Comparison of ENCODE assay signal across 15 mouse cellular contexts in the genomic region with DNA sequence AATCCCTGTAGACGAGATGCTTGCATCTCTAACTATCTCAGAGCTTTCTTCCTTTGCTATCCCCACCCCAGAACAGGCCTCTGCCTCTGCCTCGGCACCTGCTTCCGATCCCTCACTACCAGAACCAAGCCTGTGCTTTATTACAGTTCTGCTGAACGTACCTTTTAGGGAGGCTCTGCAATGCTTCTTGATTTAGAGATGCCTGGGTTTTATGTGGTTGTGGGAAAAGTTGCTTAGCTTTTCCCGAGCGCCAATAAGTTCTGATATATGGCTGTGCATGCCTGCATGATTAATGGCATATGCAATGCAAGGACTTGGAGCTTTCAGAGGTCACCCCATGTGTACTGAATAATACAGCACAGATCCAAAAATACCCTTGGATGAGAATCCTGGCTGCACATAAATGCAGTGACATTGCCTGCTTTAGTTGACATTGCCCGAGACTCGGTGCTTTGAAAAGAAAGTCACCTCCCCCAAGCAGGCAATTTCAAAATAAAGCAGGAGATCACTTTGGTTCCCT.
DNase-seq lines count a peak whose midpoint lies in the region; ATAC-seq and TF ChIP-seq lines count a peak whose summit lies in the region.
"Had no signal": no experiment of that assay in that cellular context is flagged by ENCODE, and none has a peak within 500 bp of the region (broad histone marks: within the 10 kb centered on the region; RNA-seq: fewer than 3 reads in every experiment).

No protein-coding gene starts in this region.

- 47% methylated on average over 8 of the region's 8 CpGs for WGBS in hindbrain, embryonic 11.5 days
- WGBS in midbrain, embryonic 14.5 days: 28% methylated on average over 8 of the region's 8 CpGs

- H3K9ac ChIP-seq in hindbrain, embryonic 11.5 days (ENCODE audit: low read depth, low read length): no peak overlapping the region
- H3K9ac ChIP-seq in midbrain, embryonic 14.5 days (replicated peaks; ENCODE audit: low read length): 0 out of 2 replicates have a peak overlapping the region, but pooled peaks have one; percentile 9
- H3K9ac ChIP-seq: limb, embryonic 13.5 days had no signal

- no peak for TF ChIP-seq POLR2A in cortical plate, adult 2 months (IDR thresholded peaks at IDR 0.05; ENCODE audit: extremely low read depth, insufficient read depth, low read length)

- H3K4me2 ChIP-seq in hindbrain, embryonic 11.5 days (replicated peaks; ENCODE audit: low read depth, low read length): no peak overlapping the region
- no peak overlapping the region for H3K4me2 ChIP-seq in midbrain, embryonic 14.5 days (ENCODE audit: low read length)
- H3K4me2 ChIP-seq: limb, embryonic 13.5 days had no signal

- no peak for TF ChIP-seq CTCF in cortical plate, adult 2 months (IDR thresholded peaks at IDR 0.05; ENCODE audit: extremely low read depth, insufficient read depth, low read length)

- ATAC-seq in hindbrain, embryonic 11.5 days (ENCODE audit: low FRiP score): peak; percentile 57; the same call in 1 of the 2 replicates
- ATAC-seq in midbrain, embryonic 14.5 days (ENCODE audit: low FRiP score, low TSS enrichment): no peak

- no peaks in the 10 kb centered on the region for H3K36me3 ChIP-seq in hindbrain, embryonic 11.5 days (ENCODE audit: control insufficient read depth, insufficient read depth, low read length)
- no peaks in the 10 kb centered on the region for H3K36me3 ChIP-seq in midbrain, embryonic 14.5 days (ENCODE audit: control insufficient read depth, insufficient read depth, low read length)
- H3K36me3 ChIP-seq: limb, embryonic 13.5 days had no signal

- peak; percentile 9 to 49 for DNase-seq in heart, adult 18-20 months
- no peak for DNase-seq in heart, postnatal 4 days
- no peak for DNase-seq in hindbrain, embryonic 11.5 days (ENCODE audit: low spot score)
- DNase-seq in midbrain, embryonic 14.5 days: no peak
- no peak for DNase-seq in embryo, embryonic 10 days (ENCODE audit: low spot score)
- no peak for DNase-seq in adrenal gland, postnatal 10 days
- DNase-seq in layer of hippocampus, postnatal 36 days: no peak
- DNase-seq: cerebellum, adult 11-12 months; embryo, embryonic 11 days; gastrocnemius, postnatal 36 days; lung, adult 2 months; thymus, adult 18-20 months had no signal

- peak overlapping the region; percentile 61 for H3K27ac ChIP-seq in cortical plate, adult 2 months (ENCODE audit: insufficient read depth, low read length)
- H3K27ac ChIP-seq in hindbrain, embryonic 11.5 days (ENCODE audit: low read depth, low read length): peak overlapping the region; percentile 59; the same call in 1 of the 2 replicates
- peak overlapping the region; percentile 63 for H3K27ac ChIP-seq in midbrain, embryonic 14.5 days (replicated peaks; ENCODE audit: low read depth, low read length)
- H3K27ac ChIP-seq: limb, embryonic 13.5 days had no signal

- no peak overlapping the region for H3K4me3 ChIP-seq in cortical plate, adult 2 months (ENCODE audit: insufficient read depth, low read length)
- H3K4me3 ChIP-seq in hindbrain, embryonic 11.5 days (ENCODE audit: low read depth, low read length): no peak overlapping the region
- H3K4me3 ChIP-seq in midbrain, embryonic 14.5 days (replicated peaks; ENCODE audit: low read depth, low read length): no peak overlapping the region
- H3K4me3 ChIP-seq: erythroblast, embryonic 14.5 days; limb, embryonic 13.5 days had no signal

- peaks cover 12% of the 10 kb centered on the region for H3K4me1 ChIP-seq in cortical plate, adult 2 months (ENCODE audit: control insufficient read depth, insufficient read depth, low read length)
- peaks cover 4% of the 10 kb centered on the region for H3K4me1 ChIP-seq in hindbrain, embryonic 11.5 days (replicated peaks; ENCODE audit: control insufficient read depth, insufficient read depth, low read length)
- peaks cover 27% of the 10 kb centered on the region for H3K4me1 ChIP-seq in midbrain, embryonic 14.5 days (ENCODE audit: control insufficient read depth, insufficient read depth, low read length)

- H3K27me3 ChIP-seq in hindbrain, embryonic 11.5 days (ENCODE audit: control insufficient read depth, insufficient read depth, low read length): no peaks in the 10 kb centered on the region
- no peaks in the 10 kb centered on the region for H3K27me3 ChIP-seq in midbrain, embryonic 14.5 days (ENCODE audit: control insufficient read depth, insufficient read depth, low read length)
- H3K27me3 ChIP-seq: limb, embryonic 13.5 days had no signal

- H3K9me3 ChIP-seq in hindbrain, embryonic 11.5 days (ENCODE audit: control insufficient read depth, low read length): no peaks in the 10 kb centered on the region
- H3K9me3 ChIP-seq in midbrain, embryonic 14.5 days (ENCODE audit: control insufficient read depth, low read length): no peaks in the 10 kb centered on the region
- H3K9me3 ChIP-seq: limb, embryonic 13.5 days had no signal

Comparison
In these comparisons a context has a peak if more than half of its experiments do, and no peak if none do; other contexts are left out.
1. DNase-seq: peak in heart, adult 18-20 months (2 of 2); none in heart, postnatal 4 days (single experiment), hindbrain, embryonic 11.5 days (single experiment), midbrain, embryonic 14.5 days (single experiment), embryo, embryonic 10 days (single experiment), adrenal gland, postnatal 10 days (single experiment) and layer of hippocampus, postnatal 36 days (0 of 2).
2. Peak in every context shown above with its lines, with median percentiles within 50 percentile points of each other: H3K27ac ChIP-seq.